Mouse (Mus musculus) cerebellum, adult 2 months (tissue): ENCODE results near the gene Rlf. TPM values are rescaled to one million over a fixed set of nuclear protein-coding genes. Genes with fewer than 3 reads are reported as not detected.

ENCODE experiments used
- DNase-seq, 2 experiments: peaks; one replicate each; pipeline ENCODE4 v3.0.0; 2021
- H3K27ac ChIP-seq: fragments of 200-500 bp; 2 replicates; pipeline ENCODE4 v1.5.1; 2012; ENCODE audit warnings: low read length, control low read depth, inconsistent platforms; ENCODE audit not compliant: insufficient read depth
- H3K27me3 ChIP-seq: fragments of 200-500 bp; 2 replicates; pipeline ENCODE4 v1.6.1; 2012; ENCODE audit warnings: inconsistent platforms, mild to moderate bottlenecking, low read length, moderate library complexity; ENCODE audit not compliant: control insufficient read depth, insufficient read depth
- H3K4me1 ChIP-seq: fragments of 200-500 bp; 2 replicates; pipeline ENCODE4 v1.6.1; 2011; ENCODE audit warnings: low read length; ENCODE audit not compliant: control insufficient read depth, insufficient read depth
- H3K4me3 ChIP-seq: fragments of 200-500 bp; replicated peaks from 2 replicates; pipeline ENCODE3; 2011; ENCODE audit warnings: mild to moderate bottlenecking, low read depth, low read length, control low read depth; ENCODE audit not compliant: insufficient read depth
- CTCF ChIP-seq: fragments of 200-500 bp; IDR thresholded peaks from 2 replicates; pipeline ENCODE4 v1.5.1; 2011; ENCODE audit warnings: low read depth, mild to moderate bottlenecking, control low read depth, low read length, moderate library complexity, borderline replicate concordance; ENCODE audit not compliant: insufficient read depth
- POLR2A ChIP-seq: fragments of 200-500 bp; IDR thresholded peaks from 2 replicates; pipeline ENCODE4 v1.6.1; 2011; ENCODE audit warnings: low read length, control low read depth, borderline replicate concordance; ENCODE audit not compliant: insufficient read depth
- WGBS: fragments of 180-500 bp; shearing (Covaris S2); methylation state at CpG from one replicate; pipeline ENCODE4 v1.1.7; 2018; 5-methylcytosine and 5-hydroxymethylcytosine counted together
- polyA plus RNA-seq: library from polyadenylated mRNA; depleted of rRNA; stranded (reverse); fragments of >200 nt; gene quantifications from 2 replicates; pipeline ENCODE4 v1.2.3, GENCODE M21; 2012; rRNA removed

The Rlf gene
- polyA plus RNA-seq, 1 experiment = 14.9 TPM

- TF ChIP-seq CTCF (no peak), POLR2A (no peak)
- no peak for DNase-seq
- Histone ChIP-seq H3K27ac (no peak overlapping the region), H3K4me3 (no peak overlapping the region), H3K4me1 (no peaks in the 10 kb centered on the region), H3K27me3 (no peaks in the 10 kb centered on the region)
- WGBS = 78% methylated on average over 4 of the region's 4 CpGs
Measured at GRCm38 (mm10) chr4:121103304-121103703, 111.6 kb downstream of the Rlf start.

GRCm38 (mm10) chr4:121097650-121098378 lies 117.1 kb downstream of the Rlf start, which contains the start of gene Zmpste24:
Gene Zmpste24 (minus strand): TSS chr4:121098241.
- Histone ChIP-seq H3K4me1 (no peaks in the 10 kb centered on the region), H3K27ac (no peak within 1 kb of the TSS), H3K27me3 (no peaks in the 10 kb centered on the region), H3K4me3 (peak within 1 kb of the TSS; percentile 70)
- under 1% methylated on average over 39 of the region's 39 CpGs for WGBS
- DNase-seq = peak; percentile 87 to 92
- TF ChIP-seq CTCF (no peak), POLR2A (no peak; the same call in 1 of the 2 replicates)

Other genes with a start within 250 kb of the Rlf start
- gene Smap2, start 197.8 kb downstream of the Rlf start, polyA plus RNA-seq = 82.0 and 90.6 TPM in 2 replicates
- 10.0 and 11.1 TPM in 2 replicates for gene Col9a2, start 175.7 kb downstream of the Rlf start, polyA plus RNA-seq
- gene Zmpste24, start 116.8 kb downstream of the Rlf start, polyA plus RNA-seq = 24.5 and 25.3 TPM in 2 replicates
- gene Tmco2, start 105.9 kb downstream of the Rlf start, polyA plus RNA-seq = 0.16 TPM in 2 replicates
- not detected in 2 replicates for gene Gm12888, start 109.8 kb upstream of the Rlf start, polyA plus RNA-seq
- not detected in 2 replicates for gene Gm12886, start 208.0 kb upstream of the Rlf start, polyA plus RNA-seq